19 mouse cellular contexts compared by ENCODE assay signal in genomic region chr4:129172529-129172928, GRCm38 (mm10). TPM values are rescaled to one million over a fixed set of nuclear protein-coding genes. Genes with fewer than 3 reads are reported as not detected.
DNase-seq lines count a peak whose midpoint lies in the region; ATAC-seq and TF ChIP-seq lines count a peak whose summit lies in the region.
"Had no signal": no experiment of that assay in that cellular context is flagged by ENCODE, and none has a peak within 500 bp of the region (broad histone marks: within the 10 kb centered on the region; RNA-seq: fewer than 3 reads in every experiment).

No protein-coding gene starts in this region.

- peak; percentile 45 for TF ChIP-seq CTCF in layer of hippocampus, adult 2 months (conservative IDR thresholded peaks at IDR 0.05)
- peak; percentile 28 for TF ChIP-seq CTCF in Patski (IDR thresholded peaks at IDR 0.05)

- H3K4me3 ChIP-seq in layer of hippocampus, adult 2 months = no peak overlapping the region
- H3K4me3 ChIP-seq: embryonic facial prominence, embryonic 15.5 days; heart, embryonic 12.5 days; limb, embryonic 15.5 days; megakaryocyte, embryonic 14.5 days had no signal

- CTCF ChIA-PET in Patski (lab: Charles Lee) = no interaction called here

- no peak for ATAC-seq in CD4-positive, CD25-positive, alpha-beta regulatory T cell, adult 4 months
- ATAC-seq in Patski = no peak

- peak; percentile 12 for DNase-seq in CD4-positive, CD25-positive, alpha-beta regulatory T cell, adult 2 months (ENCODE audit: low read depth, low spot score)
- DNase-seq in layer of hippocampus, adult 2 months (ENCODE audit: low spot score in 2 of 2) = no peak
- DNase-seq in layer of hippocampus, adult 18-20 months (ENCODE audit: low spot score in 2 of 2) = no peak
- DNase-seq in 3T3-L1 (ENCODE audit: low read depth, low spot score) = peak; percentile 19
- DNase-seq in Patski (ENCODE audit: low read depth, low spot score) = no peak
- no peak for DNase-seq in lung, postnatal 14 days
- DNase-seq in right cerebral cortex, postnatal 25 days = no peak
- DNase-seq: adrenal gland, postnatal 14 days; cerebellum, adult 18-20 months; kidney, adult 11 months; lung, postnatal 10 days had no signal

- no peak overlapping the region for H3K27ac ChIP-seq in layer of hippocampus, adult 2 months
- H3K27ac ChIP-seq: embryonic facial prominence, embryonic 15.5 days; hindbrain, embryonic 14.5 days; limb, embryonic 15.5 days had no signal

- H3K27me3 ChIP-seq in Patski = no peaks in the 10 kb centered on the region
- H3K27me3 ChIP-seq: embryonic facial prominence, embryonic 15.5 days; heart, embryonic 12.5 days; limb, embryonic 15.5 days; megakaryocyte, embryonic 14.5 days had no signal

- in situ Hi-C loops in Patski (cut with MboI; ENCODE audit: low pct_unique_long_range_greater_than_20kb) = no loop called here

- POLR2A ChIA-PET in Patski (lab: Charles Lee) = no interaction called here

RNA-seq across cellular contexts. Expression of gene S100pbp, which starts 17.0 kb away (rescaled TPM):
- polyA plus RNA-seq in CD4-positive, CD25-positive, alpha-beta regulatory T cell, adult 4 months (2017; shearing (Covaris generic)) = 10 to 100 TPM; 20.0 to 26.1 TPM
- 10 to 100 TPM; 33.6 to 36.0 TPM for total RNA-seq in layer of hippocampus, adult 2 months (2021)
- 10 to 100 TPM; 32.6 to 35.4 TPM for total RNA-seq in layer of hippocampus, adult 18-20 months (2021)
- 20.2 TPM for polyA plus RNA-seq in Patski (2021)

RNA-seq across cellular contexts. Expression of gene Yars, which starts 17.0 kb away (rescaled TPM):
- polyA plus RNA-seq in CD4-positive, CD25-positive, alpha-beta regulatory T cell, adult 4 months (2017; shearing (Covaris generic)) = 10 to 100 TPM; 27.4 to 42.1 TPM
- total RNA-seq in layer of hippocampus, adult 2 months (2021) = 10 to 100 TPM; 93.4 to 95.1 TPM
- total RNA-seq in layer of hippocampus, adult 18-20 months (2021) = 10 to 100 TPM; 78.5 to 81.1 TPM
- 63.0 TPM for polyA plus RNA-seq in Patski (2021)

RNA-seq across cellular contexts. Expression of gene Fndc5, which starts 35.7 kb away (rescaled TPM):
- polyA plus RNA-seq in CD4-positive, CD25-positive, alpha-beta regulatory T cell, adult 4 months (2017; shearing (Covaris generic)) = under 1 TPM; 0.27 to 0.28 TPM
- total RNA-seq in layer of hippocampus, adult 2 months (2021) = 10 to 100 TPM; 77.5 to 78.6 TPM
- 10 to 100 TPM; 75.5 to 84.2 TPM for total RNA-seq in layer of hippocampus, adult 18-20 months (2021)
- not detected for polyA plus RNA-seq in Patski (2021)

RNA-seq across cellular contexts. Expression of gene Hpca, which starts 50.7 kb away (rescaled TPM):
- polyA plus RNA-seq in CD4-positive, CD25-positive, alpha-beta regulatory T cell, adult 4 months (2017; shearing (Covaris generic)) = not detected
- total RNA-seq in layer of hippocampus, adult 2 months (2021) = 1,000 to 10,000 TPM; 2,418 to 2,601 TPM
- 1,000 to 10,000 TPM; 2,309 to 2,704 TPM for total RNA-seq in layer of hippocampus, adult 18-20 months (2021)
- polyA plus RNA-seq in Patski (2021) = not detected
- total RNA-seq: G1E; heart, postnatal 25 days had no signal
- polyA plus RNA-seq: G1E had no signal

Comparison
In these comparisons a context has a peak if more than half of its experiments do, and no peak if none do; other contexts are left out.
1. DNase-seq: peak in CD4-positive, CD25-positive, alpha-beta regulatory T cell, adult 2 months (single experiment) and 3T3-L1 (single experiment); none in layer of hippocampus, adult 2 months (0 of 2), layer of hippocampus, adult 18-20 months (0 of 2), Patski (single experiment), lung, postnatal 14 days (single experiment) and right cerebral cortex, postnatal 25 days (single experiment).